Mouse (Mus musculus) olfactory bulb, adult 2 months (tissue): ENCODE data around the gene Maats1. TPM values are rescaled to one million over a fixed set of nuclear protein-coding genes. Genes with fewer than 3 reads are reported as not detected.

Experiments
- H3K27ac ChIP-seq: fragments of 200-500 bp; 2 replicates; pipeline ENCODE4 v1.5.1; 2012; ENCODE audit warnings: low read depth, low read length; ENCODE audit not compliant: insufficient read depth
- H3K4me1 ChIP-seq: fragments of 200-500 bp; 2 replicates; pipeline ENCODE4 v1.6.1; 2012; ENCODE audit warnings: low read length; ENCODE audit not compliant: control insufficient read depth, insufficient read depth
- H3K4me3 ChIP-seq: fragments of 200-500 bp; 2 replicates; pipeline ENCODE4 v1.5.1; 2012; ENCODE audit warnings: mild to moderate bottlenecking, low read depth, low read length, moderate library complexity; ENCODE audit not compliant: insufficient read depth
- CTCF ChIP-seq: fragments of 200-500 bp; IDR thresholded peaks from 2 replicates; pipeline ENCODE4 v1.5.1; 2012; ENCODE audit warnings: low read depth, mild to moderate bottlenecking, low read length, moderate library complexity; ENCODE audit not compliant: insufficient read depth
- POLR2A ChIP-seq: fragments of 200-500 bp; IDR thresholded peaks from 2 replicates; pipeline ENCODE4 v1.6.1; 2012; ENCODE audit warnings: mild to moderate bottlenecking, low read depth, low read length, moderate library complexity; ENCODE audit not compliant: insufficient read depth
- WGBS: fragments of 180-500 bp; shearing (Covaris S2); methylation state at CpG from one replicate; pipeline ENCODE4 v1.1.7; 2018; 5-methylcytosine and 5-hydroxymethylcytosine counted together
- polyA plus RNA-seq: library from polyadenylated mRNA; stranded (reverse); fragments of >200 nt; gene quantifications from 2 replicates; pipeline ENCODE4 v1.2.4, GENCODE M21; 2012; ENCODE audit warnings: low replicate concordance; ENCODE audit not compliant: missing spikeins, insufficient read depth, insufficient read length

The Maats1 gene
- polyA plus RNA-seq, 1 experiment: not detected

DNA sequence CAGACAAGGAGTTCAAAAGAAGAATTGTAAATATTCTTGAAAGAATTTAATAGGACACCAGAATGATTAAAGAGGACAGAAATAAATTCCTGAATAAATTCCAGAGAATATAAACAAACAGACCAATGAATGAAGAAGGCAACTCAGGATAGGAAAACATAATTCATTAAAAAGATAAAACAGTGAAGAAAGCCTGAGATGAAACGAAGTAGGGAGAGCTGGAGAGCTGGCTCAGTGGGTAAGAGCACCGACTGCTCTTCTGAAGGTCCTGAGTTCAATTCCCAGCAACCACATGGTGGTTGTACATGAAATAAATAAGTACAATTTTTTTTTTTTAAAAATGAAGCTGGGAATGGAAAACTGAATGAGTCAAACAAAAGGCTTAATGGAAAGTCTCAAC, 67.2 kb downstream of the Maats1 start:
- Histone ChIP-seq H3K4me1 (no peaks in the 10 kb centered on the region), H3K27ac (no peak overlapping the region), H3K4me3 (no peak overlapping the region)
- 81% methylated on average over 2 of the region's 2 CpGs for WGBS
- no peak for TF ChIP-seq POLR2A
- TF ChIP-seq CTCF: no peak

- Histone ChIP-seq H3K4me1 (no peaks in the 10 kb centered on the region), H3K27ac (no peak overlapping the region), H3K4me3 (no peak overlapping the region)
- WGBS: 45% methylated on average over 5 of the region's 5 CpGs
- TF ChIP-seq CTCF (no peak), POLR2A (no peak)
These were observed 69.5 kb downstream of the Maats1 start for GRCm38 (mm10) chr16:38272483-38272882.

GRCm38 (mm10) chr16:38271601-38272000, 70.3 kb downstream of the Maats1 start:
- H3K27ac ChIP-seq: no peak overlapping the region
- H3K4me1 ChIP-seq: no peaks in the 10 kb centered on the region
- no peak for TF ChIP-seq POLR2A
- TF ChIP-seq CTCF: no peak
- WGBS: 90% methylated on average over 3 of the region's 3 CpGs
- no peak overlapping the region for H3K4me3 ChIP-seq

DNA sequence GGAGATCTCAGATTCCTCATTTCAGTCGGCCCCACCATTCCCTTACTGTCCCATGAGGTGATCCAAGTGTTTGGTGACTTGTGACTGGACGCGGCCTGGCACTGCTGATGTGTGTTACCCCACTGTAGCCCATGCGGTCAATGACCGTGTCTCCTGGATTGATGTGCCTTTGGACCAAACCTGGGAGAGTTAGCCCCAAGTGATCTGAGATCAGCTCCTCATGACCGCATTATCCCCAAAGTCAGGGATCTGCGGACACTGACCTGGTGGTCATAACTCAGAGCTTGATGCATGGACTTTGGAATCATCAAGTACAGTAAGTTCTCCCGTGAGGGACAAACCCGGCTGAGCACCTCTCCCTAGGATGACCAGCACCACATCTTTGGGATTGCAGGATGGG, 86.0 kb downstream of the Maats1 start:
- Histone ChIP-seq H3K27ac (no peak overlapping the region), H3K4me1 (no peaks in the 10 kb centered on the region), H3K4me3 (no peak overlapping the region)
- no peak for TF ChIP-seq CTCF
- TF ChIP-seq POLR2A: no peak
- 94% methylated on average over 9 of the region's 9 CpGs for WGBS

- no peaks in the 10 kb centered on the region for H3K4me1 ChIP-seq
- H3K27ac ChIP-seq: no peak overlapping the region
- H3K4me3 ChIP-seq: no peak overlapping the region
- WGBS: 82% methylated on average over 4 of the region's 4 CpGs
- no peak for TF ChIP-seq CTCF
- no peak for TF ChIP-seq POLR2A
These were observed 86.8 kb downstream of the Maats1 start for GRCm38 (mm10) chr16:38255107-38255506.

DNA sequence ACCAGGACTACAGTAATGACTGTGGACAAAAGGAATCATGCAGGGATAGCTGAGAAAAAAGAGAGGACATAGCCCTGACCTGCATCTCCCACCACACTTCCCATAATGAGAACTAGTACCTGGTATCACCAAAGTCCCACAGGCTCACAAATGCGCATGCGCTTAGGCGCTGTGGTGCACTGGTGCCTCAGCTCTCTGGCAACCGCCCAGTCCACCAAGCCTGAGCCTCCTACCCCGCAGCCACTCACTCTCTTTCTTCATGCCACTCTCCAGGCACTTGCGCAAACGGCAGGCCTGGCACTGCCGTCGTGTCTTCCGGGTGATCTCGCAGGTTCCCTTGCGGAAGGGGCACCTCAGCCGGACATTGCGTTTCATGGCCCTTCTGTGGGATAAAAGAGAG, 87.9 kb downstream of the Maats1 start:
- Histone ChIP-seq H3K4me3 (no peak overlapping the region), H3K4me1 (no peaks in the 10 kb centered on the region), H3K27ac (no peak overlapping the region)
- 91% methylated on average over 14 of the region's 14 CpGs for WGBS
- TF ChIP-seq CTCF (no peak), POLR2A (no peak)

- TF ChIP-seq CTCF (no peak), POLR2A (no peak)
- no peaks in the 10 kb centered on the region; the same call in 1 of the 2 replicates for H3K4me1 ChIP-seq
- no peak overlapping the region for H3K4me3 ChIP-seq
- H3K27ac ChIP-seq: no peak overlapping the region
- 96% methylated on average over 6 of the region's 6 CpGs for WGBS
These were observed 91.5 kb downstream of the Maats1 start for GRCm38 (mm10) chr16:38250467-38250866.

DNA sequence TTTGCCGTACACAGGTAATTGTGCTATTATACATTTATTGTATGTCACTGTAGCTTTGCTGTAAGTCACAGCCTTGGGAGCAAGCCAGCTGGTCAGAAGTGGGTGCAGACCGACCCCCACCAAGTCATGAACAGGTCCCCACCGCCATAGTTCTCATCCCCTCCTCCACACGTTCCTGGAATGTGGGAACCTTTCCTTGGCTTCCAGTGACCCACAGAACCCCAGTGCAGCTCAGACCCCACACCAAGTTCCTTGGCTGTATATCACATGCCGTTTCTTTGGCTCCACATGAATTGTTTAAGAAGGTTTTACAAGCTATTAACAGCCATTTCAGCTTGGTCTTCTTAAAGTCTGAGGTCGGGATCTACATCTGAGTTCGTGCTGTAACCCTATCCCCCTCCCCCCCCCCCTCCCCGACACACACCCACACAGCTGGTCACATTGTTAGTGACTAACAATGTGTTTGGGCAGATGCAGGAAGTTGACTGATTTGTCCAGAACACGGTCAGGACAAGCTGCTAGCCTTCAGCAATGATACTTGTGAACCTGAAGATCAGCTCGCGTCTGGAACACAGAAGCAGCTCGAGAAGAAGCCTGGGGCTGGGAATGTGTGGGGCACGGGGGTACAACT, 93.5 kb downstream of the Maats1 start:
- WGBS: 45% methylated on average over 13 of the region's 13 CpGs

More for the DNA sequence above, 93.5 kb downstream of the Maats1 start:
- no peak overlapping the region for H3K4me3 ChIP-seq
- no peak for TF ChIP-seq POLR2A
- no peak for TF ChIP-seq CTCF
- no peaks in the 10 kb centered on the region; the same call in 1 of the 2 replicates for H3K4me1 ChIP-seq
- no peak overlapping the region for H3K27ac ChIP-seq

Other genes starting within 250 kb of the Maats1 start
- not detected in 2 replicates for gene Nr1i2, start 47.3 kb downstream of the Maats1 start, polyA plus RNA-seq
- not detected in 2 replicates for gene Cox17, start 4.8 kb upstream of the Maats1 start, polyA plus RNA-seq
- gene Gm21987, start 4.9 kb upstream of the Maats1 start, polyA plus RNA-seq: not detected in 2 replicates
- gene Popdc2, start 20.1 kb upstream of the Maats1 start, polyA plus RNA-seq: not detected in 2 replicates
- gene Pla1a, start 91.0 kb upstream of the Maats1 start, polyA plus RNA-seq: not detected in 2 replicates
- not detected in 2 replicates for gene Adprh, start 110.6 kb upstream of the Maats1 start, polyA plus RNA-seq
- gene Cd80, start 113.4 kb upstream of the Maats1 start, polyA plus RNA-seq: not detected in 2 replicates
- gene Timmdc1, start 180.5 kb upstream of the Maats1 start, polyA plus RNA-seq: not detected in 2 replicates
- not detected in 2 replicates for gene Poglut1, start 208.1 kb upstream of the Maats1 start, polyA plus RNA-seq
- not detected in 2 replicates for gene Tmem39a, start 216.6 kb upstream of the Maats1 start, polyA plus RNA-seq